In the genomic region with DNA sequence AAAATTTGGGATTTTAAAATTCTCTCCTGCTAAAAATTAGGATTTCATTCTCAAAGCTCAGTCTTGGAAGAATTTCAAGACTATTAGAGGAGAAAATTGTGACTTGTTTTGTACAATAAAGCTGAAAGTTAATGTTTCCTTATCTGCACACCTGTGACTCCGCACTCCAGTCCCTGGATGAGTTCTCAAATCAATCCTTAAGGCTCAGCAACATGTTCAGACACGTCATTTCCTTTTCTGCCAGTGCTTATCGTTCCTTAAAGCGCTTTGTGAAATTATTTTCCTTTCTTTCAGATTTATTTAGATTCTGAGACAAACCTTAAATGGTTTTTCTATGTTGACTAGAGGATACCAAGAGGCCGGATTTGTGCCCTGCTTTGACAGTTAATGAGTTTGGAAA, we compare ENCODE assay signal across 8 mouse cellular contexts. TPM values are rescaled to one million over a fixed set of nuclear protein-coding genes. Genes with fewer than 3 reads are reported as not detected.
A peak's percentile ranks its signal among the peaks of the same experiment; 100 is the strongest.
DNase-seq lines count a peak whose midpoint lies in the region; ATAC-seq and TF ChIP-seq lines count a peak whose summit lies in the region.

No protein-coding gene starts in this region.

- no peaks in the 10 kb centered on the region for H3K9me3 ChIP-seq in lung, postnatal 0 days (ENCODE audit: low read length)
- no peaks in the 10 kb centered on the region for H3K9me3 ChIP-seq in forebrain, embryonic 13.5 days (replicated peaks)
- no peaks in the 10 kb centered on the region for H3K9me3 ChIP-seq in limb, embryonic 14.5 days (ENCODE audit: control insufficient read depth, low read length)
- H3K9me3 ChIP-seq in stomach, embryonic 14.5 days (ENCODE audit: control insufficient read depth, low read depth, low read length) = no peaks in the 10 kb centered on the region

- ATAC-seq in lung, postnatal 0 days = no peak
- no peak for ATAC-seq in forebrain, embryonic 13.5 days
- ATAC-seq in limb, embryonic 14.5 days (ENCODE audit: low FRiP score, low read depth) = no peak
- ATAC-seq in stomach, embryonic 14.5 days (ENCODE audit: insufficient number of reproducible peaks, insufficient read depth, low FRiP score, low read depth) = no peak
- no peak for ATAC-seq in megakaryocyte-erythroid progenitor cell, adult 5-6 weeks (replicated peaks; ENCODE audit: low FRiP score, low TSS enrichment, poor library complexity, severe bottlenecking)

- TF ChIP-seq POLR2A in limb, embryonic 14.5 days (IDR thresholded peaks at IDR 0.05; ENCODE audit: borderline replicate concordance, extremely low read depth, insufficient read depth, insufficient read length) = no peak
- no peak for TF ChIP-seq POLR2A in cerebellum, adult 2 months (IDR thresholded peaks at IDR 0.05; ENCODE audit: borderline replicate concordance, insufficient read depth, low read length)
- no peak for TF ChIP-seq POLR2A in thymus, adult 2 months (IDR thresholded peaks at IDR 0.05; ENCODE audit: control insufficient read depth, extremely low read depth, insufficient read depth, low read length, poor library complexity)

- peak overlapping the region; percentile 70 for H3K4me3 ChIP-seq in lung, postnatal 0 days (ENCODE audit: low read depth, low read length)
- peak overlapping the region; percentile 83 for H3K4me3 ChIP-seq in forebrain, embryonic 13.5 days
- peak overlapping the region; percentile 73 for H3K4me3 ChIP-seq in limb, embryonic 14.5 days (replicated peaks; ENCODE audit: low read length)
- peak overlapping the region; percentile 88 for H3K4me3 ChIP-seq in stomach, embryonic 14.5 days (ENCODE audit: low read depth, low read length)
- H3K4me3 ChIP-seq in cerebellum, adult 2 months (replicated peaks; ENCODE audit: insufficient read depth, low read depth, low read length) = no peak overlapping the region
- no peak overlapping the region for H3K4me3 ChIP-seq in thymus, adult 2 months (ENCODE audit: control insufficient read depth, insufficient read depth, low read length)

- peak overlapping the region; percentile 29; the same call in 1 of the 2 replicates for H3K9ac ChIP-seq in lung, postnatal 0 days (replicated peaks; ENCODE audit: low read depth)
- peak overlapping the region; percentile 88; the same call in 1 of the 2 replicates for H3K9ac ChIP-seq in forebrain, embryonic 13.5 days
- peak overlapping the region; percentile 43; the same call in 1 of the 2 replicates for H3K9ac ChIP-seq in limb, embryonic 14.5 days (ENCODE audit: low read depth, low read length, severe bottlenecking)
- H3K9ac ChIP-seq in stomach, embryonic 14.5 days (replicated peaks; ENCODE audit: low read depth, low read length) = peak overlapping the region; percentile 69; the same call in 1 of the 2 replicates

- TF ChIP-seq CTCF in lung, postnatal 0 days (IDR thresholded peaks at IDR 0.05) = no peak
- TF ChIP-seq CTCF in cerebellum, adult 2 months (IDR thresholded peaks at IDR 0.05; ENCODE audit: borderline replicate concordance, insufficient read depth, low read depth, low read length) = no peak
- no peak for TF ChIP-seq CTCF in thymus, adult 2 months (IDR thresholded peaks at IDR 0.05; ENCODE audit: borderline replicate concordance, control insufficient read depth, extremely low read depth, insufficient read depth, low read length, poor library complexity)

- no peaks in the 10 kb centered on the region for H3K36me3 ChIP-seq in lung, postnatal 0 days (ENCODE audit: insufficient read depth, low read length)
- H3K36me3 ChIP-seq in forebrain, embryonic 13.5 days (ENCODE audit: poor library complexity, severe bottlenecking) = no peaks in the 10 kb centered on the region
- H3K36me3 ChIP-seq in limb, embryonic 14.5 days (ENCODE audit: control insufficient read depth, insufficient read depth, low read length) = no peaks in the 10 kb centered on the region
- no peaks in the 10 kb centered on the region for H3K36me3 ChIP-seq in stomach, embryonic 14.5 days (ENCODE audit: control insufficient read depth, insufficient read depth, low read length)
- H3K36me3 ChIP-seq in thymus, adult 2 months (ENCODE audit: control insufficient read depth, insufficient read depth, low read length) = no peaks in the 10 kb centered on the region

- 16% methylated on average over 5 of the region's 5 CpGs for WGBS in lung, postnatal 0 days
- 39% methylated on average over 5 of the region's 5 CpGs for WGBS in forebrain, embryonic 13.5 days
- WGBS in limb, embryonic 14.5 days = 33% methylated on average over 5 of the region's 5 CpGs
- 28% methylated on average over 5 of the region's 5 CpGs for WGBS in stomach, embryonic 14.5 days
- WGBS in cerebellum, adult 2 months = 29% methylated on average over 5 of the region's 5 CpGs
- 29% methylated on average over 5 of the region's 5 CpGs for WGBS in thymus, adult 2 months

- TF ChIP-seq EP300 in lung, postnatal 0 days (IDR thresholded peaks at IDR 0.05) = no peak

- no peak overlapping the region for H3K27ac ChIP-seq in lung, postnatal 0 days (ENCODE audit: low read length)
- H3K27ac ChIP-seq in forebrain, embryonic 13.5 days = no peak overlapping the region
- no peak overlapping the region for H3K27ac ChIP-seq in limb, embryonic 14.5 days (replicated peaks; ENCODE audit: low read depth, low read length)
- H3K27ac ChIP-seq in stomach, embryonic 14.5 days (ENCODE audit: low read length) = no peak overlapping the region
- no peak overlapping the region for H3K27ac ChIP-seq in cerebellum, adult 2 months (ENCODE audit: insufficient read depth, low read length)
- H3K27ac ChIP-seq in thymus, adult 2 months (ENCODE audit: control insufficient read depth, insufficient read depth, low read length) = no peak overlapping the region

- peaks cover 16% of the 10 kb centered on the region for H3K4me1 ChIP-seq in lung, postnatal 0 days (ENCODE audit: insufficient read depth, low read depth, low read length)
- H3K4me1 ChIP-seq in forebrain, embryonic 13.5 days = peaks cover 35% of the 10 kb centered on the region
- peaks cover 14% of the 10 kb centered on the region for H3K4me1 ChIP-seq in limb, embryonic 14.5 days (ENCODE audit: control insufficient read depth, insufficient read depth, low read length)
- H3K4me1 ChIP-seq in stomach, embryonic 14.5 days (ENCODE audit: control insufficient read depth, insufficient read depth, low read length) = peaks cover 23% of the 10 kb centered on the region
- H3K4me1 ChIP-seq in cerebellum, adult 2 months (ENCODE audit: control insufficient read depth, insufficient read depth, low read length) = peaks cover 4% of the 10 kb centered on the region; the same call in 1 of the 2 replicates
- H3K4me1 ChIP-seq in thymus, adult 2 months (replicated peaks; ENCODE audit: control insufficient read depth, insufficient read depth, low read length) = peaks cover 15% of the 10 kb centered on the region

- peak overlapping the region; percentile 94 for H3K4me2 ChIP-seq in lung, postnatal 0 days (replicated peaks; ENCODE audit: low read depth, low read length)
- H3K4me2 ChIP-seq in forebrain, embryonic 13.5 days = peak overlapping the region; percentile 99
- H3K4me2 ChIP-seq in limb, embryonic 14.5 days (replicated peaks; ENCODE audit: low read depth, low read length, severe bottlenecking) = peak overlapping the region; percentile 87
- peak overlapping the region; percentile 98 for H3K4me2 ChIP-seq in stomach, embryonic 14.5 days (replicated peaks; ENCODE audit: low read depth, low read length)

- no peak for DNase-seq in lung, postnatal 0 days (ENCODE audit: low spot score)
- no peak for DNase-seq in lung, postnatal 4 days
- no peak for DNase-seq in limb, embryonic 14.5 days (ENCODE audit: low spot score)
- no peak for DNase-seq in cerebellum, adult 2 months
- DNase-seq in thymus, adult 2 months = no peak

- H3K27me3 ChIP-seq in lung, postnatal 0 days (replicated peaks; ENCODE audit: insufficient read depth, low read length) = no peaks in the 10 kb centered on the region
- H3K27me3 ChIP-seq in forebrain, embryonic 13.5 days = no peaks in the 10 kb centered on the region
- H3K27me3 ChIP-seq in limb, embryonic 14.5 days (ENCODE audit: control insufficient read depth, insufficient read depth, low read length) = no peaks in the 10 kb centered on the region
- H3K27me3 ChIP-seq in stomach, embryonic 14.5 days (ENCODE audit: control insufficient read depth, insufficient read depth, low read length) = no peaks in the 10 kb centered on the region
- no peaks in the 10 kb centered on the region for H3K27me3 ChIP-seq in cerebellum, adult 2 months (ENCODE audit: control insufficient read depth, insufficient read depth, low read length)
- H3K27me3 ChIP-seq in thymus, adult 2 months (ENCODE audit: control insufficient read depth, insufficient read depth, low read length) = no peaks in the 10 kb centered on the region

RNA-seq across cellular contexts. Expression of a gene that starts 0.5 kb away (rescaled TPM):
- 1.3 and 1.4 TPM in 2 replicates for polyA plus RNA-seq in lung, postnatal 0 days (2015; fragmentation: Nextera tagmentation; extraction: Ambion mirVana)
- polyA plus RNA-seq in forebrain, embryonic 13.5 days (2015; fragmentation: Nextera tagmentation; extraction: Ambion mirVana) = 3.4 and 3.8 TPM in 2 replicates
- polyA plus RNA-seq in limb, embryonic 14.5 days (2012; rRNA removed) = 2.4 TPM in 2 replicates
- 2.3 and 2.9 TPM in 2 replicates for polyA plus RNA-seq in limb, embryonic 14.5 days (2014; fragmentation: Nextera tagmentation; extraction: Ambion mirVana)
- polyA plus RNA-seq in stomach, embryonic 14.5 days (2014; fragmentation: Nextera tagmentation; extraction: Ambion mirVana) = 2.7 and 3.0 TPM in 2 replicates
- 8.8 and 11.1 TPM in 2 replicates for total RNA-seq in megakaryocyte-erythroid progenitor cell, adult 5-6 weeks (2014; fragmentation: Nextera tagmentation)
- total RNA-seq in megakaryocyte-erythroid progenitor cell, adult 5-6 weeks (2017) = 11.4 and 12.2 TPM in 2 replicates
- polyA plus RNA-seq in cerebellum, adult 2 months (2012; rRNA removed) = 3.8 and 4.2 TPM in 2 replicates
- polyA plus RNA-seq in thymus, adult 2 months (2012; rRNA removed) = 4.9 and 5.6 TPM in 2 replicates

RNA-seq across cellular contexts. Expression of a gene that starts 9.9 kb away (rescaled TPM):
- 13.6 and 13.9 TPM in 2 replicates for polyA plus RNA-seq in lung, postnatal 0 days (2015; fragmentation: Nextera tagmentation; extraction: Ambion mirVana)
- 10.7 and 11.1 TPM in 2 replicates for polyA plus RNA-seq in forebrain, embryonic 13.5 days (2015; fragmentation: Nextera tagmentation; extraction: Ambion mirVana)
- 22.9 and 24.3 TPM in 2 replicates for polyA plus RNA-seq in limb, embryonic 14.5 days (2012; rRNA removed)
- polyA plus RNA-seq in limb, embryonic 14.5 days (2014; fragmentation: Nextera tagmentation; extraction: Ambion mirVana) = 27.0 and 29.6 TPM in 2 replicates
- polyA plus RNA-seq in stomach, embryonic 14.5 days (2014; fragmentation: Nextera tagmentation; extraction: Ambion mirVana) = 12.8 and 12.9 TPM in 2 replicates
- 0.26 TPM in 1 of 2 replicates, not detected in the other for total RNA-seq in megakaryocyte-erythroid progenitor cell, adult 5-6 weeks (2014; fragmentation: Nextera tagmentation)
- 0.11 TPM in 1 of 2 replicates, not detected in the other for total RNA-seq in megakaryocyte-erythroid progenitor cell, adult 5-6 weeks (2017)
- polyA plus RNA-seq in cerebellum, adult 2 months (2012; rRNA removed) = 16.9 and 17.1 TPM in 2 replicates
- polyA plus RNA-seq in thymus, adult 2 months (2012; rRNA removed) = 0.48 and 0.55 TPM in 2 replicates

Comparison
In these comparisons a context has a peak if more than half of its experiments do, and no peak if none do; other contexts are left out.
1. H3K4me3 ChIP-seq: peak in lung, postnatal 0 days (single experiment), forebrain, embryonic 13.5 days (single experiment), limb, embryonic 14.5 days (single experiment) and stomach, embryonic 14.5 days (single experiment); none in cerebellum, adult 2 months (single experiment) and thymus, adult 2 months (single experiment).
2. H3K9ac ChIP-seq: peak in every context shown above with its lines; median percentile 88 in forebrain, embryonic 13.5 days; 69 in stomach, embryonic 14.5 days; 43 in limb, embryonic 14.5 days; 29 in lung, postnatal 0 days.
3. Peak in every context shown above with its lines, with median percentiles within 50 percentile points of each other: H3K4me2 ChIP-seq.